Mouse (Mus musculus) liver, adult 2 months (tissue): ENCODE data around the gene Filip1l.

Experiments
- CTCF ChIP-seq: fragments of 200-500 bp; IDR thresholded peaks from 2 replicates; pipeline ENCODE4 v1.5.1; 2011; ENCODE audit warnings: low read depth, low read length, control low read depth
- POLR2A ChIP-seq: fragments of 200-500 bp; IDR thresholded peaks from 2 replicates; pipeline ENCODE4 v1.6.1; 2011; ENCODE audit warnings: low read length, control low read depth; ENCODE audit not compliant: insufficient read depth; ENCODE audit errors: extremely low read depth

DNA sequence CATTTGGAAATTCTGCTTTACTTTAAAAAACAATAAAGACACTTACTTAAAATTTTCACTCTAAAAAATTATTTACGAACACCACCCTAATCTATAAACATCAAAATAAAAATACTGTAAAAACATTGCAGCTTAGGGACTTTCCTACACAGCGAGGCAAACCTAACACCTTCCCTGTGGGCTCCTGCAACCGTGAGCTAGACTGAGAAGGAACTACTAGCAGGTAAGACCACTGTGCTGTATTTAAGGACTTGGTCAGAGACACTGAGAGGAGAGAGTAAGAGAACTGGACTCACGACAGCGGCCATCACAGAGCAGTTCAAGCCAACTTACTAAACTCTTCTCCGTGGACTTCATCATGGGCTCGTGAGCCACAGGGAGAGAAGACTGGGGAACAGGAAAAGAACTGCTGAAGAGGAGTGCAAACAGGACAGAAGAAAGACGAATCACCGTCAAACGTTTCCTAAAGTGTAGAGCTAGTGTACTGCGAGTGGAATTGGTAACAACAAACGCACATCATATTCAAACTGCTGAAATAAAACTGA lies 117.5 kb downstream of the Filip1l start:
- TF ChIP-seq CTCF (no peak), POLR2A (no peak)
